Mouse (Mus musculus): ENCODE measurements around the gene Ap5z1. TPM values are rescaled to one million over a fixed set of nuclear protein-coding genes. Genes with fewer than 3 reads are reported as not detected.
A peak's percentile ranks its signal among the peaks of the same experiment; 100 is the strongest.

The Ap5z1 gene
- polyA plus RNA-seq, 1 experiment from 2014 or later: 13.9 TPM

GRCm38 (mm10) chr5:142486654-142487053 is 22.9 kb downstream of the Ap5z1 start:
- WGBS: 62% methylated on average over 9 of the region's 9 CpGs
- ATAC-seq (ENCODE audit: low FRiP score, low TSS enrichment) (no peak), DNase-seq (no peak)
- H3K27me3 ChIP-seq (ENCODE audit: control insufficient read depth, insufficient read depth, low read length): no peaks in the 10 kb centered on the region
- no peaks in the 10 kb centered on the region for H3K9me3 ChIP-seq (ENCODE audit: control insufficient read depth, low read length)
- no peak overlapping the region for H3K4me2 ChIP-seq (ENCODE audit: low read length)
- H3K36me3 ChIP-seq (ENCODE audit: control insufficient read depth, insufficient read depth, low read length): 0 out of 2 replicates have a peak, but pooled peaks cover 9% of the 10 kb centered on the region
- H3K4me1 ChIP-seq (ENCODE audit: control insufficient read depth, insufficient read depth, low read length): no peaks in the 10 kb centered on the region
- no peak overlapping the region for H3K4me3 ChIP-seq (replicated peaks; ENCODE audit: low read depth, low read length)
- H3K9ac ChIP-seq (replicated peaks; ENCODE audit: low read length): no peak overlapping the region
- no peak overlapping the region for H3K27ac ChIP-seq (replicated peaks; ENCODE audit: low read depth, low read length)

GRCm38 (mm10) chr5:142489955-142490707 is 26.4 kb downstream of the Ap5z1 start:
- WGBS: 77% methylated on average over 9 of the region's 9 CpGs
- DNase-seq (no peak), ATAC-seq (ENCODE audit: low FRiP score, low TSS enrichment) (no peak)
- Histone ChIP-seq H3K36me3 (ENCODE audit: control insufficient read depth, insufficient read depth, low read length) (0 out of 2 replicates have a peak, but pooled peaks cover 7% of the 10 kb centered on the region), H3K27me3 (ENCODE audit: control insufficient read depth, insufficient read depth, low read length) (no peaks in the 10 kb centered on the region), H3K4me1 (ENCODE audit: control insufficient read depth, insufficient read depth, low read length) (no peaks in the 10 kb centered on the region), H3K9me3 (ENCODE audit: control insufficient read depth, low read length) (no peaks in the 10 kb centered on the region), H3K9ac (replicated peaks; ENCODE audit: low read length) (no peak overlapping the region), H3K4me3 (replicated peaks; ENCODE audit: low read depth, low read length) (no peak overlapping the region), H3K4me2 (ENCODE audit: low read length) (no peak overlapping the region), H3K27ac (replicated peaks; ENCODE audit: low read depth, low read length) (no peak overlapping the region)

GRCm38 (mm10) chr5:142493307-142493706 is 29.6 kb downstream of the Ap5z1 start:
- Histone ChIP-seq H3K4me2 (ENCODE audit: low read length) (no peak overlapping the region), H3K9ac (replicated peaks; ENCODE audit: low read length) (no peak overlapping the region), H3K36me3 (ENCODE audit: control insufficient read depth, insufficient read depth, low read length) (peaks cover 11% of the 10 kb centered on the region; the same call in 1 of the 2 replicates), H3K4me1 (ENCODE audit: control insufficient read depth, insufficient read depth, low read length) (no peaks in the 10 kb centered on the region), H3K27me3 (ENCODE audit: control insufficient read depth, insufficient read depth, low read length) (no peaks in the 10 kb centered on the region), H3K27ac (replicated peaks; ENCODE audit: low read depth, low read length) (no peak overlapping the region), H3K9me3 (ENCODE audit: control insufficient read depth, low read length) (no peaks in the 10 kb centered on the region), H3K4me3 (replicated peaks; ENCODE audit: low read depth, low read length) (no peak overlapping the region)
- no peak for ATAC-seq (ENCODE audit: low FRiP score, low TSS enrichment)
- no peak for DNase-seq
- 87% methylated on average over 3 of the region's 3 CpGs for WGBS

- H3K9ac ChIP-seq (replicated peaks; ENCODE audit: low read length): no peak overlapping the region
- no peaks in the 10 kb centered on the region for H3K9me3 ChIP-seq (ENCODE audit: control insufficient read depth, low read length)
- H3K4me2 ChIP-seq (ENCODE audit: low read length): no peak overlapping the region
- no peaks in the 10 kb centered on the region for H3K4me1 ChIP-seq (ENCODE audit: control insufficient read depth, insufficient read depth, low read length)
- H3K36me3 ChIP-seq (ENCODE audit: control insufficient read depth, insufficient read depth, low read length): peaks cover 11% of the 10 kb centered on the region; the same call in 1 of the 2 replicates
- peak; percentile 23 for DNase-seq
- 56% methylated on average over 14 of the region's 14 CpGs for WGBS
- no peak overlapping the region for H3K4me3 ChIP-seq (replicated peaks; ENCODE audit: low read depth, low read length)
- no peak overlapping the region for H3K27ac ChIP-seq (replicated peaks; ENCODE audit: low read depth, low read length)
- no peaks in the 10 kb centered on the region for H3K27me3 ChIP-seq (ENCODE audit: control insufficient read depth, insufficient read depth, low read length)
- no peak for ATAC-seq (ENCODE audit: low FRiP score, low TSS enrichment)
Measured at GRCm38 (mm10) chr5:142495321-142496096, 31.8 kb downstream of the Ap5z1 start.

GRCm38 (mm10) chr5:142498964-142499363 is 35.2 kb downstream of the Ap5z1 start:
- H3K9ac ChIP-seq (replicated peaks; ENCODE audit: low read length): no peak overlapping the region
- no peak overlapping the region for H3K4me2 ChIP-seq (ENCODE audit: low read length)
- no peak for ATAC-seq (ENCODE audit: low FRiP score, low TSS enrichment)
- peak; percentile 71 for DNase-seq
- H3K27ac ChIP-seq (replicated peaks; ENCODE audit: low read depth, low read length): no peak overlapping the region
- H3K9me3 ChIP-seq (ENCODE audit: control insufficient read depth, low read length): no peaks in the 10 kb centered on the region
- WGBS: 32% methylated on average over 3 of the region's 3 CpGs
- no peak overlapping the region for H3K4me3 ChIP-seq (replicated peaks; ENCODE audit: low read depth, low read length)
- peaks cover 9% of the 10 kb centered on the region; the same call in 1 of the 2 replicates for H3K36me3 ChIP-seq (ENCODE audit: control insufficient read depth, insufficient read depth, low read length)
- H3K27me3 ChIP-seq (ENCODE audit: control insufficient read depth, insufficient read depth, low read length): no peaks in the 10 kb centered on the region
- H3K4me1 ChIP-seq (ENCODE audit: control insufficient read depth, insufficient read depth, low read length): no peaks in the 10 kb centered on the region

- Histone ChIP-seq H3K36me3 (ENCODE audit: control insufficient read depth, insufficient read depth, low read length) (peaks cover 9% of the 10 kb centered on the region; the same call in 1 of the 2 replicates), H3K27me3 (ENCODE audit: control insufficient read depth, insufficient read depth, low read length) (no peaks in the 10 kb centered on the region), H3K4me3 (replicated peaks; ENCODE audit: low read depth, low read length) (no peak overlapping the region), H3K9ac (replicated peaks; ENCODE audit: low read length) (no peak overlapping the region), H3K27ac (replicated peaks; ENCODE audit: low read depth, low read length) (no peak overlapping the region), H3K4me2 (ENCODE audit: low read length) (no peak overlapping the region), H3K9me3 (ENCODE audit: control insufficient read depth, low read length) (no peaks in the 10 kb centered on the region), H3K4me1 (ENCODE audit: control insufficient read depth, insufficient read depth, low read length) (no peaks in the 10 kb centered on the region)
- ATAC-seq (ENCODE audit: low FRiP score, low TSS enrichment) (no peak), DNase-seq (no peak)
- 87% methylated on average over 10 of the region's 10 CpGs for WGBS
Measured at GRCm38 (mm10) chr5:142500918-142501317, 37.2 kb downstream of the Ap5z1 start.

- Histone ChIP-seq H3K27ac (replicated peaks; ENCODE audit: low read depth, low read length) (no peak overlapping the region), H3K9me3 (ENCODE audit: control insufficient read depth, low read length) (no peaks in the 10 kb centered on the region), H3K36me3 (ENCODE audit: control insufficient read depth, insufficient read depth, low read length) (0 out of 2 replicates have a peak, but pooled peaks cover 14% of the 10 kb centered on the region), H3K4me2 (ENCODE audit: low read length) (no peak overlapping the region), H3K4me1 (ENCODE audit: control insufficient read depth, insufficient read depth, low read length) (no peaks in the 10 kb centered on the region), H3K4me3 (replicated peaks; ENCODE audit: low read depth, low read length) (no peak overlapping the region), H3K27me3 (ENCODE audit: control insufficient read depth, insufficient read depth, low read length) (no peaks in the 10 kb centered on the region), H3K9ac (replicated peaks; ENCODE audit: low read length) (no peak overlapping the region)
- peak; percentile 73 for ATAC-seq (ENCODE audit: low FRiP score, low TSS enrichment)
- 3% methylated on average over 3 of the region's 3 CpGs for WGBS
- DNase-seq: peak; percentile 91
Measured at GRCm38 (mm10) chr5:142502414-142502813, 38.7 kb downstream of the Ap5z1 start.

GRCm38 (mm10) chr5:142504175-142504574 is 40.4 kb downstream of the Ap5z1 start:
- 88% methylated on average over 3 of the region's 3 CpGs for WGBS
- ATAC-seq (ENCODE audit: low FRiP score, low TSS enrichment): no peak
- H3K9ac ChIP-seq (replicated peaks; ENCODE audit: low read length): no peak overlapping the region
- no peaks in the 10 kb centered on the region for H3K27me3 ChIP-seq (ENCODE audit: control insufficient read depth, insufficient read depth, low read length)
- no peak overlapping the region for H3K27ac ChIP-seq (replicated peaks; ENCODE audit: low read depth, low read length)
- no peak overlapping the region for H3K4me3 ChIP-seq (replicated peaks; ENCODE audit: low read depth, low read length)
- 0 out of 2 replicates have a peak, but pooled peaks cover 9% of the 10 kb centered on the region for H3K36me3 ChIP-seq (ENCODE audit: control insufficient read depth, insufficient read depth, low read length)
- H3K9me3 ChIP-seq (ENCODE audit: control insufficient read depth, low read length): no peaks in the 10 kb centered on the region
- no peak overlapping the region for H3K4me2 ChIP-seq (ENCODE audit: low read length)
- DNase-seq: no peak
- H3K4me1 ChIP-seq (ENCODE audit: control insufficient read depth, insufficient read depth, low read length): peaks cover 4% of the 10 kb centered on the region
